8 mouse cellular contexts compared by ENCODE assay signal in the genomic region with DNA sequence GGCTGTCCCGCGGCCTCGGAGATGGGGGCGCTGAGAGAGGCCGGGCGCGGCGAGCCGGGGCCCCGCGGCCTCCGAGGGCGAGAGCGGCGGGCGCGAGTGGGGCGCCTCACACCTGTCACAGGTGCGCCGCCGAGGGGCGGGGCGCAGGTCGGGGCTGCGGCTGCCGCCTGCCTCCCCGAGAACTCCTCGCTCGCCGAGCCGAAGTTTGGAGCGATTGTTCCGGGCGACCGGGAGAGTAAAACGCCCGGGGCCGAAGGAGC. TPM values are rescaled to one million over a fixed set of nuclear protein-coding genes. Genes with fewer than 3 reads are reported as not detected.
DNase-seq lines count a peak whose midpoint lies in the region; ATAC-seq and TF ChIP-seq lines count a peak whose summit lies in the region.

No protein-coding gene starts in this region.

- H3K9me3 ChIP-seq in heart, embryonic 15.5 days (replicated peaks), result no peaks in the 10 kb centered on the region
- H3K9me3 ChIP-seq in G1E (replicated peaks), result no peaks in the 10 kb centered on the region
- no peaks in the 10 kb centered on the region for H3K9me3 ChIP-seq in hindbrain, embryonic 12.5 days (replicated peaks)

- peak overlapping the region; percentile 95 for H3K9ac ChIP-seq in heart, embryonic 15.5 days
- peak overlapping the region; percentile 96 for H3K9ac ChIP-seq in hindbrain, embryonic 12.5 days

- no peak for DNase-seq in heart, postnatal 10 days
- DNase-seq in G1E (ENCODE audit: low spot score), result no peak
- peak; percentile 48 for DNase-seq in lung, postnatal 14 days
- no peak for DNase-seq in ovary, postnatal 14 days (ENCODE audit: low spot score)
- no peak for DNase-seq in layer of hippocampus, adult 8-10 months (ENCODE audit: low spot score in 2 of 2)

- H3K4me2 ChIP-seq in heart, embryonic 15.5 days, result peak overlapping the region; percentile 86
- H3K4me2 ChIP-seq in hindbrain, embryonic 12.5 days (replicated peaks), result peak overlapping the region; percentile 85

- peak overlapping the region; percentile 99 for H3K4me3 ChIP-seq in heart, embryonic 15.5 days
- peak overlapping the region; percentile 92 for H3K4me3 ChIP-seq in G1E (ENCODE audit: low read depth, low read length)
- peak overlapping the region; percentile 85 for H3K4me3 ChIP-seq in hindbrain, embryonic 12.5 days

- intact Hi-C loops in heart, postnatal 10 days (cut with DNase I), result loop anchor here (2.0 to 10.0 kb wide), 2 partner anchors 93 to 111 kb away; no protein-coding TSS in a partner anchor

- ATAC-seq in heart, embryonic 15.5 days (replicated peaks; ENCODE audit: insufficient number of reproducible peaks, insufficient read depth, low FRiP score, low read depth), result peak; percentile 47; the same call in 1 of the 2 replicates
- ATAC-seq in G1E (ENCODE audit: extremely low read depth, insufficient number of reproducible peaks, low FRiP score, poor library complexity, severe bottlenecking), result no peak
- ATAC-seq in hindbrain, embryonic 12.5 days (ENCODE audit: low FRiP score), result no peak
- ATAC-seq in megakaryocyte-erythroid progenitor cell, adult 5-6 weeks (replicated peaks; ENCODE audit: low FRiP score, low TSS enrichment, poor library complexity, severe bottlenecking), result no peak

- no peak for TF ChIP-seq CTCF in G1E (IDR thresholded peaks at IDR 0.05; ENCODE audit: low read depth, low read length)

- no peaks in the 10 kb centered on the region for H3K36me3 ChIP-seq in heart, embryonic 15.5 days
- H3K36me3 ChIP-seq in G1E (replicated peaks), result peaks cover 16% of the 10 kb centered on the region
- no peaks in the 10 kb centered on the region for H3K36me3 ChIP-seq in hindbrain, embryonic 12.5 days

- H3K27me3 ChIP-seq in heart, embryonic 15.5 days, result no peaks in the 10 kb centered on the region
- no peaks in the 10 kb centered on the region for H3K27me3 ChIP-seq in G1E (ENCODE audit: insufficient read depth, low read length)
- H3K27me3 ChIP-seq in hindbrain, embryonic 12.5 days, result no peaks in the 10 kb centered on the region

- WGBS in heart, embryonic 15.5 days, result under 1% methylated on average over 35 of the region's 38 CpGs
- WGBS in hindbrain, embryonic 12.5 days, result under 1% methylated on average over 31 of the region's 38 CpGs

- H3K27ac ChIP-seq in heart, embryonic 15.5 days, result peak overlapping the region; percentile 97
- H3K27ac ChIP-seq in hindbrain, embryonic 12.5 days, result peak overlapping the region; percentile 87

- H3K4me1 ChIP-seq in heart, embryonic 15.5 days (replicated peaks), result peaks cover 29% of the 10 kb centered on the region
- H3K4me1 ChIP-seq in G1E (ENCODE audit: insufficient read depth, low read depth, low read length), result peaks cover 60% of the 10 kb centered on the region
- H3K4me1 ChIP-seq in hindbrain, embryonic 12.5 days, result peaks cover 16% of the 10 kb centered on the region

RNA-seq across cellular contexts. Expression of gene Gab2, which starts 0.5 kb away (rescaled TPM):
- 6.1 and 8.0 TPM in 2 replicates for polyA plus RNA-seq in heart, embryonic 15.5 days (2015; fragmentation: Nextera tagmentation; extraction: Ambion mirVana)
- 10 to 100 TPM; 23.9 to 27.8 TPM for total RNA-seq in heart, postnatal 10 days (2021)
- total RNA-seq in G1E (2014; fragmentation: Nextera tagmentation) (80.3 and 88.6 TPM in 2 replicates), G1E (2017) (17.2 and 22.7 TPM in 2 replicates)
- 7.9 and 13.2 TPM in 2 replicates for polyA plus RNA-seq in G1E (2012)
- polyA plus RNA-seq in hindbrain, embryonic 12.5 days (2016; fragmentation: Nextera tagmentation; extraction: Ambion mirVana), result 16.1 and 16.4 TPM in 2 replicates
- 5.2 TPM in 2 replicates for total RNA-seq in megakaryocyte-erythroid progenitor cell, adult 5-6 weeks (2014; fragmentation: Nextera tagmentation)
- total RNA-seq in megakaryocyte-erythroid progenitor cell, adult 5-6 weeks (2017), result 3.1 and 5.3 TPM in 2 replicates
- 10 to 100 TPM; 14.2 to 18.4 (median 16.7) TPM for total RNA-seq in layer of hippocampus, adult 8-10 months (2022)
